Mouse (Mus musculus) megakaryocyte, embryonic 14.5 days (primary cell): Measurements from ENCODE around the gene Nat10. TPM values are rescaled to one million over a fixed set of nuclear protein-coding genes. Genes with fewer than 3 reads are reported as not detected.

Source experiments
- H3K27me3 ChIP-seq: replicated peaks from 2 replicates; pipeline ENCODE3; 2012; ENCODE audit warnings: inconsistent platforms
- H3K36me3 ChIP-seq: replicated peaks from 2 replicates; pipeline ENCODE3; 2012; ENCODE audit warnings: low read length, inconsistent platforms, mixed read lengths
- H3K4me1 ChIP-seq: 2 replicates; pipeline ENCODE4 v1.6.1; 2012; ENCODE audit warnings: inconsistent platforms
- H3K4me3 ChIP-seq: replicated peaks from 2 replicates; pipeline ENCODE3; 2012; ENCODE audit warnings: moderate library complexity, mild to moderate bottlenecking, inconsistent platforms
- H3K9me3 ChIP-seq: 2 replicates; pipeline ENCODE4 v1.6.1; 2012; ENCODE audit warnings: inconsistent platforms
- FLI1 ChIP-seq: IDR thresholded peaks from 2 replicates; pipeline ENCODE4 v1.6.1; 2012; ENCODE audit warnings: low read length, inconsistent platforms, mixed read lengths
- GATA1 ChIP-seq: IDR thresholded peaks from 3 replicates; pipeline ENCODE4 v1.6.1; 2012; ENCODE audit warnings: mixed read lengths, low read length, inconsistent platforms, borderline replicate concordance
- polyA plus RNA-seq: library from polyadenylated mRNA; stranded (reverse); fragments of >175 nt; gene quantifications from 2 replicates; pipeline ENCODE4 v1.2.3, GENCODE M21; 2012; ENCODE audit warnings: low replicate concordance; ENCODE audit not compliant: insufficient read depth

Gene Nat10
- polyA plus RNA-seq, 1 experiment: 3.6 TPM

- no peak overlapping the region for H3K4me3 ChIP-seq
- no peaks in the 10 kb centered on the region for H3K9me3 ChIP-seq
- peaks cover 61% of the 10 kb centered on the region for H3K36me3 ChIP-seq
- peaks cover 14% of the 10 kb centered on the region for H3K4me1 ChIP-seq
- TF ChIP-seq GATA1: no peak
- TF ChIP-seq FLI1: no peak
- H3K27me3 ChIP-seq: peaks cover 15% of the 10 kb centered on the region
These were observed 42.3 kb downstream of the Nat10 start for GRCm38 (mm10) chr2:103718594-103719291.

DNA sequence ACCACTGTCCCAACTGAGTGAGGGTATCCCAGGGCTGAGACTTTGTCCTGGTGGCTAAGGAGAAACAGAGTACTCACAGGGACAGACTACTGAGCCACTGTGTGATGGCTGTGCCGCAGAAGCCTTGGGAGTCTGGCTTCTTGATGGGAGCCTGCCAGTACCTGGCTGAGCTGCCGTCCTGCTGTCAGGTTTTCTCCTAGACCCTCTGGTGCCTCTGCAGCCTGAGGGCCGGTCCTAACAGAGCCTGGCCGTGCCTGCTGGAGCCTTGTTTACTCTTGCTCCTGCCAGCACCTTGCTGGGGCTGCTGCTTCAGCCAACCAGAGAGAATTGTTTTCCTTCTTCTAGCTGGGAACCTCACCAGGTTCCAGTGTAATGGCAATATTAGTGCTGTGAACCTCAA is 46.7 kb downstream of the Nat10 start:
- no peak overlapping the region for H3K4me3 ChIP-seq
- TF ChIP-seq FLI1 (no peak), GATA1 (no peak)
- H3K36me3 ChIP-seq: peaks cover 24% of the 10 kb centered on the region
- peaks cover 14% of the 10 kb centered on the region for H3K4me1 ChIP-seq
- peaks cover 52% of the 10 kb centered on the region for H3K27me3 ChIP-seq
- peaks cover 13% of the 10 kb centered on the region for H3K9me3 ChIP-seq

- no peak for TF ChIP-seq FLI1
- TF ChIP-seq GATA1: no peak
- Histone ChIP-seq H3K4me3 (no peak overlapping the region), H3K9me3 (peaks cover 13% of the 10 kb centered on the region), H3K36me3 (peaks cover 23% of the 10 kb centered on the region), H3K27me3 (peaks cover 58% of the 10 kb centered on the region), H3K4me1 (peaks cover 12% of the 10 kb centered on the region)
These were observed 47.2 kb downstream of the Nat10 start for GRCm38 (mm10) chr2:103713831-103714230.

DNA sequence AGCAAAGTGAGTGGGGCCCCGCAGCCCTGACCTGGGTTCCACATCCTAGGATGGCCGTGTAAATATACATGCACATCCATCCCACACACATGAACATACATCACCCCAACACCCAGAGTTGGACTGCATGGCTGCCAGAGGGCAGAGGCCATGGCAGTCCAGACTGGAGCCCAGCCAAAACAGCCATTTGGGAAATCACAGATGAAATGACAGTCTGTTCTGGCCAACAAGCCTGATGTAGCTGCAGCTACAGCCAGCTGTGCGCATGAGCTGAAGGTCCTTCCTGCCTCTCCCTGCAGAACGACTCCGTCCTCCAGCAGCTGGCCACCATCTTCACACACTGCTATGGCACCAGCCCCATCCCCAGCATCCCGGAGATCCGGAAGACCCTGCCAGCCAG is 50.2 kb downstream of the Nat10 start:
- Histone ChIP-seq H3K4me1 (peaks cover 7% of the 10 kb centered on the region; the same call in 1 of the 2 replicates), H3K27me3 (peaks cover 85% of the 10 kb centered on the region), H3K9me3 (peaks cover 13% of the 10 kb centered on the region), H3K4me3 (no peak overlapping the region), H3K36me3 (no peaks in the 10 kb centered on the region)
- TF ChIP-seq GATA1: no peak
- no peak for TF ChIP-seq FLI1

DNA sequence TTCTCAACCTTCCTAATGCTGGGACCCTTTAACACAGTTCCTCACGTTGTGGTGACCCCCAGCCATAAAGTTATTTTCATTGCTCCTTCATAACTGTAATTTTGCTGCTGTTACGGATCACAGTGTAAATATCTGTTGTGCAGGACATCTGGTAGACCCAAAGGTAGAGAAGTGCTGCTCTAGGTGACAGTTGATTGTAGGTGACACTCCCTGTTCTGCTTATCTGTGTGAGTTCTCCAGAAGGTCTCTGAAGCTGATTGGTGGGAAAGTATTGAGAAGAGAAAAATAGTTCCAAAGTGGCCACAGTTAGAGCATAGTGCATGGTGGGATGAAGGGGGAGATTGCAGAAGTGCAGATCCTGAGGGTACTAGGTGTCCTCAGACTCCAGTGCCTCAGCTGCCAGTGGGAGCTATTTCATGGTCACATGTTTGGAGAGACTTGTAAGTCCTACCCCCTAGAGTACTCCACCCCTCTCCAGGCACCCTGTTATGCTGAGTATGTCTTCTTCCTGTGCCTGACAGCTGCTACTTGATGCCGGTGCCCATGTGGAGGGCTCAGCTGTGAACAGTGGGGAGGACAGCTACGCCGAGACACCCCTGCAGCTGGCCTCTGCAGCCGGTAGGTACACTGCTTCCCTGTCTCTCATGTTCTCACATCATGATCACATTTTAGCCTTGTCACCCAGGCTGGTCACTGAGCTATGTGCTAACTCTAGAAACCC is 53.9 kb downstream of the Nat10 start:
- H3K27me3 ChIP-seq: peaks cover 94% of the 10 kb centered on the region
- H3K36me3 ChIP-seq: no peaks in the 10 kb centered on the region
- H3K9me3 ChIP-seq: peaks cover 12% of the 10 kb centered on the region
- TF ChIP-seq GATA1: no peak
- TF ChIP-seq FLI1: no peak
- H3K4me3 ChIP-seq: no peak overlapping the region
- H3K4me1 ChIP-seq: peaks cover 11% of the 10 kb centered on the region

GRCm38 (mm10) chr2:103706226-103706625 is 54.8 kb downstream of the Nat10 start:
- peaks cover 92% of the 10 kb centered on the region for H3K27me3 ChIP-seq

DNA sequence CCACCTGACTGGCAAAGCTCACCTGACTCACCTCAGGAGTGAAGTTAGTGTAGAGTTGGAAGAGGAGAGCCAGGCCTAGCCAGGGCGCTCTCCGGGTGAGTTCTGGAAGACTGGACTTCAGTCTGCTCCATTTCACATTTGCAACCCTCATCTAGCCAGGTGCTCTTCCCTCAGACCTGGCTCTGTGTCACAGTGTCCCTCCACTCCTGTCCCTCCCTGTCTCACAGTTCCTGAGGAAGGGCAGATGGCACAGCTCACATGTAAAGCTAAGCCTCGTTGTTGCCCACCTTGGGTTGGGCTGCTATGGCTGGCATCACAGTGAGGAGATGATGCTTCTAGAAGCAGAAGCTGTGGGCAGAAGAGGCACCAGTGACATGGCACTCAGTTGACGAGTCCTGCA is 55.2 kb downstream of the Nat10 start:
- H3K36me3 ChIP-seq: no peaks in the 10 kb centered on the region
- no peak for TF ChIP-seq FLI1
- H3K9me3 ChIP-seq: no peaks in the 10 kb centered on the region
- peaks cover 92% of the 10 kb centered on the region for H3K27me3 ChIP-seq
- no peak overlapping the region for H3K4me3 ChIP-seq
- peaks cover 11% of the 10 kb centered on the region for H3K4me1 ChIP-seq

More at GRCm38 (mm10) chr2:103706226-103706625, 54.8 kb downstream of the Nat10 start:
- TF ChIP-seq FLI1 (no peak), GATA1 (no peak)
- Histone ChIP-seq H3K9me3 (peaks cover 2% of the 10 kb centered on the region), H3K4me1 (peaks cover 11% of the 10 kb centered on the region), H3K36me3 (no peaks in the 10 kb centered on the region), H3K4me3 (no peak overlapping the region)

- Histone ChIP-seq H3K9me3 (no peaks in the 10 kb centered on the region), H3K27me3 (peaks cover 91% of the 10 kb centered on the region), H3K36me3 (no peaks in the 10 kb centered on the region), H3K4me1 (peaks cover 11% of the 10 kb centered on the region), H3K4me3 (no peak overlapping the region)
- TF ChIP-seq GATA1 (no peak), FLI1 (no peak)
These were observed 57.2 kb downstream of the Nat10 start for GRCm38 (mm10) chr2:103703865-103704264.

GRCm38 (mm10) chr2:103703336-103703735 is 57.7 kb downstream of the Nat10 start:
- Histone ChIP-seq H3K36me3 (no peaks in the 10 kb centered on the region), H3K9me3 (no peaks in the 10 kb centered on the region), H3K4me3 (no peak overlapping the region), H3K4me1 (peaks cover 11% of the 10 kb centered on the region), H3K27me3 (peaks cover 89% of the 10 kb centered on the region)
- TF ChIP-seq FLI1 (no peak), GATA1 (no peak)

DNA sequence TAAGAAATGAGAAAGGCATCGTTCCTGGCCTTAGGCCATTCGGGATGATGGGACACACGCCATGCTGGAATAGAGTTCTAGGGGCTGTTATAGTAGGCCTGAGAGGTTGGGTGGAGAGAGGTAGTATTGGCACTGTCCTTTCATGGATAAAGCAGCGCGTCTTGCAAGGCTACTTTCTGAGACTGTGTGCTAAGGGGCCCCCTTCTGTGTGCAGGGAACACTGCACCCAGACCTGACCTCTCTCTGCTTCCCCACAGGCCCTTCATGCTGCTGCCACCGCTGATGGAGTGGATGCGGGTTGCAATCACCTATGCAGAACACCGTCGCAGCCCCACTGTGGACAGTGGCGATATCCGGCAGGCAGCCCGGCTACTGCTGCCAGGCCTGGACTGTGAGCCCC is 60.6 kb downstream of the Nat10 start:
- Histone ChIP-seq H3K36me3 (no peaks in the 10 kb centered on the region), H3K4me3 (no peak overlapping the region)
- no peak for TF ChIP-seq GATA1
- TF ChIP-seq FLI1: no peak

More for the DNA sequence above, 60.6 kb downstream of the Nat10 start:
- peaks cover 3% of the 10 kb centered on the region for H3K4me1 ChIP-seq
- peaks cover 81% of the 10 kb centered on the region for H3K27me3 ChIP-seq
- H3K9me3 ChIP-seq: no peaks in the 10 kb centered on the region
